Mouse (Mus musculus): Measurements from ENCODE around the gene Mrtfa. TPM values are rescaled to one million over a fixed set of nuclear protein-coding genes. Genes with fewer than 3 reads are reported as not detected.

Gene Mrtfa
- polyA plus RNA-seq, 1 experiment, result 80.0 TPM

DNA sequence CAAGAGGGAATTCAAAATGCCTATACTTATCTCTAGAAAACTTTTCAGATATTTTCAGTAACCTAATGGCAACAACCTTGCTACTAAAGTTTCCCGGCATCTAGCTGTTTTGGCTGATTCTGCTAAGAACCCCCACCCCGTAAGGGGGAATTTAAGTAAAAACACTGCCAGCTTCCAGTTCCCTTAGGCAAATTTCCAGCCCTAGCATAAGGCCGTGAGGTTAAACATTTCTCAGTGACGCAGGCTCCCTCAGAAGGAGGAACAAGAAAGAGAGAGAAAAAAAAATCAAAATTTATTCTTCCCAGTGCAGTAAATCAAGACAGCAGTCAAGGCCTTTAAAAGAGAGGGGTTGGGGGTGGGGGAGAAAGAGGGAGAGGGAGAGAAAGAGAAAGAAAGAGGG is 107.3 kb downstream of the Mrtfa start:
- Histone ChIP-seq H3K36me3 (ENCODE audit: control insufficient read depth, insufficient read depth, low read length) (no peaks in the 10 kb centered on the region; the same call in 1 of the 2 replicates), H3K4me1 (ENCODE audit: control insufficient read depth, insufficient read depth, insufficient read length) (peaks cover 6% of the 10 kb centered on the region; the same call in 1 of the 2 replicates), H3K27ac (ENCODE audit: insufficient read depth, low read length) (peak overlapping the region; percentile 52; the same call in 1 of the 2 replicates), H3K4me3 (ENCODE audit: extremely low read depth, insufficient read depth, insufficient read length) (no peak overlapping the region), H3K27me3 (ENCODE audit: control insufficient read depth, insufficient read depth, low read length) (no peaks in the 10 kb centered on the region)
- no peak for DNase-seq (ENCODE audit: low read depth in 1 of 2, low spot score in 2 of 2)
- TF ChIP-seq POLR2A (IDR thresholded peaks at IDR 0.05; ENCODE audit: low read depth, low read length) (no peak), CTCF (IDR thresholded peaks at IDR 0.05; ENCODE audit: extremely low read depth, insufficient read depth, insufficient read length, insufficient replicate concordance) (no peak)
- 72% methylated on average over 4 of the region's 4 CpGs for WGBS

GRCm38 (mm10) chr15:81081216-81081615 is 109.3 kb downstream of the Mrtfa start:
- no peak for TF ChIP-seq CTCF (IDR thresholded peaks at IDR 0.05; ENCODE audit: extremely low read depth, insufficient read depth, insufficient read length, insufficient replicate concordance)
- no peak for TF ChIP-seq POLR2A (IDR thresholded peaks at IDR 0.05; ENCODE audit: low read depth, low read length)
- 32% methylated on average over 4 of the region's 4 CpGs for WGBS
- no peak for DNase-seq (ENCODE audit: low read depth in 1 of 2, low spot score in 2 of 2)
- Histone ChIP-seq H3K4me1 (ENCODE audit: control insufficient read depth, insufficient read depth, insufficient read length) (peaks cover 6% of the 10 kb centered on the region; the same call in 1 of the 2 replicates), H3K4me3 (ENCODE audit: extremely low read depth, insufficient read depth, insufficient read length) (no peak overlapping the region), H3K27ac (ENCODE audit: insufficient read depth, low read length) (no peak overlapping the region; the same call in 1 of the 2 replicates), H3K27me3 (ENCODE audit: control insufficient read depth, insufficient read depth, low read length) (no peaks in the 10 kb centered on the region), H3K36me3 (ENCODE audit: control insufficient read depth, insufficient read depth, low read length) (no peaks in the 10 kb centered on the region; the same call in 1 of the 2 replicates)

DNA sequence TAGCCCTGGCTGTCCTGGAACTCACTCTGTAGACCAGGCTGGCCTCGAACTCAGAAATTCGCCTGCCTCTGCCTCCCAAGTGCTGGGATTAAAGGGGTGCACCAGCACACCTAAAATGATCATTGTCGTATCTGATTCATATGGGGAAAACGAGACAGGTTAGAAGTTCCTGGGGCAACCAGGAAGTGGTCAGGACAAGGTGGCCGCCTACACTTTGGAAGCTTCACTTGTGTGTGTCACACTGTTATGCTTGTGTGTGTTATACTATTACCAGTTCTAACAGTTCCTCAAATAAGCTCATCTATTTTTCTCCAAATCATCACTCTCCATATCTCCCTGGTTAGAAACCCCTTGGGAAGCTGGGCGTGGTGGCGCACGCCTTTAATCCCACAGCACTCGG is 110.2 kb downstream of the Mrtfa start:
- H3K27me3 ChIP-seq (ENCODE audit: control insufficient read depth, insufficient read depth, low read length), result no peaks in the 10 kb centered on the region
- no peak overlapping the region for H3K27ac ChIP-seq (ENCODE audit: insufficient read depth, low read length)
- H3K36me3 ChIP-seq (ENCODE audit: control insufficient read depth, insufficient read depth, low read length), result no peaks in the 10 kb centered on the region; the same call in 1 of the 2 replicates
- WGBS, result 78% methylated on average over 9 of the region's 9 CpGs
- no peak for DNase-seq (ENCODE audit: low read depth in 1 of 2, low spot score in 2 of 2)
- TF ChIP-seq CTCF (IDR thresholded peaks at IDR 0.05; ENCODE audit: extremely low read depth, insufficient read depth, insufficient read length, insufficient replicate concordance), result no peak
- no peak for TF ChIP-seq POLR2A (IDR thresholded peaks at IDR 0.05; ENCODE audit: low read depth, low read length)
- no peak overlapping the region for H3K4me3 ChIP-seq (ENCODE audit: extremely low read depth, insufficient read depth, insufficient read length)
- peaks cover 6% of the 10 kb centered on the region; the same call in 1 of the 2 replicates for H3K4me1 ChIP-seq (ENCODE audit: control insufficient read depth, insufficient read depth, insufficient read length)

DNA sequence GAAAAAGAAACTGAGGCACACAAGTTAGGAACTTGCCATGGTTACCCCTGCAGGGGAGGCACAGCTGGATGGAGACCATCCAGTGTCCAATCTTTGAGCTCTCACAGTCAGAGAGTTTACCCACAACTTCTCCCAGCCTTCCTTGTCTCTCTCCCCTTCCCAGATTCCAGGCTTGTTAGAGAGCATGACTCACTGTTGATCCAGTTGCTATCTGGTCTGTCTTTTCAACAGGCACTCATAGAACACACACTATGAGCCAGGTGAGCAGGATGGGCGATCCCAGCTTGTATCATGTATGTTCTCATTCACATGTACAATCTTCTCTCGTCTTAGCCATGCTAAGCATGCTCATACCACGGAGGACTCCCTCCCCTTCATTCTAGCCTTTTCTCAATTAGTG is 111.3 kb downstream of the Mrtfa start:
- Histone ChIP-seq H3K27me3 (ENCODE audit: control insufficient read depth, insufficient read depth, low read length) (no peaks in the 10 kb centered on the region), H3K36me3 (ENCODE audit: control insufficient read depth, insufficient read depth, low read length) (no peaks in the 10 kb centered on the region; the same call in 1 of the 2 replicates), H3K4me3 (ENCODE audit: extremely low read depth, insufficient read depth, insufficient read length) (no peak overlapping the region), H3K4me1 (ENCODE audit: control insufficient read depth, insufficient read depth, insufficient read length) (peaks cover 11% of the 10 kb centered on the region; the same call in 1 of the 2 replicates), H3K27ac (ENCODE audit: insufficient read depth, low read length) (no peak overlapping the region)
- no peak for DNase-seq (ENCODE audit: low read depth in 1 of 2, low spot score in 2 of 2)
- TF ChIP-seq POLR2A (IDR thresholded peaks at IDR 0.05; ENCODE audit: low read depth, low read length) (no peak), CTCF (IDR thresholded peaks at IDR 0.05; ENCODE audit: extremely low read depth, insufficient read depth, insufficient read length, insufficient replicate concordance) (no peak)
- WGBS, result 92% methylated on average over 3 of the region's 3 CpGs

GRCm38 (mm10) chr15:81077551-81077950 is 113.0 kb downstream of the Mrtfa start:
- peak; percentile 25 to 28 for DNase-seq (ENCODE audit: low read depth in 1 of 2, low spot score in 2 of 2)
- Histone ChIP-seq H3K4me3 (ENCODE audit: extremely low read depth, insufficient read depth, insufficient read length) (no peak overlapping the region), H3K27ac (ENCODE audit: insufficient read depth, low read length) (no peak overlapping the region), H3K4me1 (ENCODE audit: control insufficient read depth, insufficient read depth, insufficient read length) (peaks cover 13% of the 10 kb centered on the region; the same call in 1 of the 2 replicates), H3K27me3 (ENCODE audit: control insufficient read depth, insufficient read depth, low read length) (no peaks in the 10 kb centered on the region), H3K36me3 (ENCODE audit: control insufficient read depth, insufficient read depth, low read length) (no peaks in the 10 kb centered on the region; the same call in 1 of the 2 replicates)
- no peak for TF ChIP-seq POLR2A (IDR thresholded peaks at IDR 0.05; ENCODE audit: low read depth, low read length)
- TF ChIP-seq CTCF (IDR thresholded peaks at IDR 0.05; ENCODE audit: extremely low read depth, insufficient read depth, insufficient read length, insufficient replicate concordance), result peak; percentile 36; the same call in 1 of the 2 replicates
- 96% methylated on average over 4 of the region's 4 CpGs for WGBS

GRCm38 (mm10) chr15:81074543-81074942 is 116.0 kb downstream of the Mrtfa start:
- WGBS, result 12% methylated on average over 1 of the region's 1 CpGs
- H3K4me1 ChIP-seq (ENCODE audit: control insufficient read depth, insufficient read depth, insufficient read length), result peaks cover 9% of the 10 kb centered on the region; the same call in 1 of the 2 replicates
- H3K36me3 ChIP-seq (ENCODE audit: control insufficient read depth, insufficient read depth, low read length), result peaks cover 2% of the 10 kb centered on the region; the same call in 1 of the 2 replicates
- H3K27ac ChIP-seq (ENCODE audit: insufficient read depth, low read length), result peak overlapping the region; percentile 26; the same call in 1 of the 2 replicates
- DNase-seq (ENCODE audit: low read depth in 1 of 2, low spot score in 2 of 2), result peak in 1 of 2 experiments; percentile 15
- no peak overlapping the region for H3K4me3 ChIP-seq (ENCODE audit: extremely low read depth, insufficient read depth, insufficient read length)
- no peaks in the 10 kb centered on the region for H3K27me3 ChIP-seq (ENCODE audit: control insufficient read depth, insufficient read depth, low read length)
- no peak for TF ChIP-seq CTCF (IDR thresholded peaks at IDR 0.05; ENCODE audit: extremely low read depth, insufficient read depth, insufficient read length, insufficient replicate concordance)
- TF ChIP-seq POLR2A (IDR thresholded peaks at IDR 0.05; ENCODE audit: low read depth, low read length), result no peak

- peaks cover 2% of the 10 kb centered on the region; the same call in 1 of the 2 replicates for H3K36me3 ChIP-seq (ENCODE audit: control insufficient read depth, insufficient read depth, low read length)
- WGBS, result 12% methylated on average over 2 of the region's 2 CpGs
- H3K4me1 ChIP-seq (ENCODE audit: control insufficient read depth, insufficient read depth, insufficient read length), result peaks cover 8% of the 10 kb centered on the region; the same call in 1 of the 2 replicates
- TF ChIP-seq POLR2A (IDR thresholded peaks at IDR 0.05; ENCODE audit: low read depth, low read length), result no peak
- H3K27ac ChIP-seq (ENCODE audit: insufficient read depth, low read length), result no peak overlapping the region
- DNase-seq (ENCODE audit: low read depth in 1 of 2, low spot score in 2 of 2), result no peak
- H3K27me3 ChIP-seq (ENCODE audit: control insufficient read depth, insufficient read depth, low read length), result no peaks in the 10 kb centered on the region
- H3K4me3 ChIP-seq (ENCODE audit: extremely low read depth, insufficient read depth, insufficient read length), result no peak overlapping the region
These were observed 116.8 kb downstream of the Mrtfa start for GRCm38 (mm10) chr15:81073751-81074150.
